Mouse (Mus musculus): ENCODE measurements around the gene Stxbp6. TPM values are rescaled to one million over a fixed set of nuclear protein-coding genes. Genes with fewer than 3 reads are reported as not detected.

The Stxbp6 gene
- 10 to 100 TPM; 16.9 to 17.5 TPM for total RNA-seq (2023)

GRCm38 (mm10) chr12:45074611-45075342 is at the start of gene Stxbp6:
TSS of gene Stxbp6 (minus strand) at chr12:45074709.

Data from neutrophil, adult 83 days (primary cell).